Mouse (Mus musculus) embryonic facial prominence, embryonic 15.5 days (tissue): ENCODE results near the gene Cd37. TPM values are rescaled to one million over a fixed set of nuclear protein-coding genes. Genes with fewer than 3 reads are reported as not detected.
A peak's percentile ranks its signal among the peaks of the same experiment; 100 is the strongest.

Experiments used
- ATAC-seq: fragments of 200-750 bp; cut with Nextera tagmentation; 2 replicates; pipeline ENCODE4 v1.8.0; 2017; ENCODE audit warnings: low read depth, moderate TSS enrichment; ENCODE audit not compliant: insufficient number of reproducible peaks, low FRiP score, low TSS enrichment
- H3K27ac ChIP-seq: fragments of 300-500 bp; sonication (generic); replicated peaks from 2 replicates; pipeline ENCODE4 v1.5.1; 2015; ENCODE audit warnings: mild to moderate bottlenecking, inconsistent platforms
- H3K27me3 ChIP-seq: fragments of 300-500 bp; sonication (generic); 2 replicates; pipeline ENCODE4 v1.6.1; 2015; ENCODE audit warnings: inconsistent platforms
- H3K36me3 ChIP-seq: fragments of 300-500 bp; sonication (generic); 2 replicates; pipeline ENCODE4 v1.6.1; 2015; ENCODE audit warnings: mild to moderate bottlenecking, inconsistent platforms
- H3K4me1 ChIP-seq: fragments of 300-500 bp; sonication (generic); 2 replicates; pipeline ENCODE4 v1.6.1; 2015; ENCODE audit warnings: inconsistent platforms
- H3K4me2 ChIP-seq: fragments of 300-500 bp; sonication (generic); replicated peaks from 2 replicates; pipeline ENCODE4 v1.6.1; 2015; ENCODE audit warnings: mild to moderate bottlenecking, inconsistent platforms
- H3K4me3 ChIP-seq: fragments of 300-500 bp; sonication (generic); replicated peaks from 2 replicates; pipeline ENCODE4 v1.5.1; 2015; ENCODE audit warnings: mild to moderate bottlenecking, inconsistent platforms
- H3K9ac ChIP-seq: fragments of 300-500 bp; sonication (generic); 2 replicates; pipeline ENCODE4 v1.6.1; 2015; ENCODE audit warnings: inconsistent platforms
- H3K9me3 ChIP-seq: fragments of 300-500 bp; sonication (generic); replicated peaks from 2 replicates; pipeline ENCODE4 v1.6.1; 2016; ENCODE audit warnings: inconsistent platforms
- WGBS: fragments of 180-500 bp; shearing (Covaris S2); methylation state at CpG from one replicate; pipeline ENCODE4 v1.1.7; 2015; 5-methylcytosine and 5-hydroxymethylcytosine counted together
- polyA plus RNA-seq: library from polyadenylated mRNA; unstranded; fragments of >200 nt; fragmentation: Nextera tagmentation; extraction: Ambion mirVana; gene quantifications from 2 replicates; pipeline ENCODE4 v1.2.1, GENCODE M21; 2015

The Cd37 gene
- polyA plus RNA-seq, 1 experiment from 2014 or later, result 4.9 TPM

DNA sequence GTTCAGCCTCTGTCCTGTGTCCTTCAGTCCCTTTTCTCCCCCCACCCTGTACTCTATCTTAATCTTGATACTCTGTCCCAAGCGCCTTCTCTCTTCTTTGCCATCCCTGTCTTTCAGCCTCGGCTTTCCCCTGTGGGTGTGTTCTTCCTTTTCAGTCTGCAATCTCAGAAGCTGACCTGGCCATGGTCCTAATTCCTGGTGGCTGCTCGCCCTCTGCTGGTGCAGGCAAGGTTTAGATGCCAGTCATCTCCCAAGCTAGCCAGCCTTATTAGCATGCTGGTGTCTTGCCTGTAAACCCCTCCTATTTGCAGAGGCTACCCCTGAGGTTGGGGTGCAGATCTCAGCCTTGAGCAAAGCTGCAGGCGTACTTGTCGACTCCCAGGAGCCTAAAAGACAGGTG lies 40.5 kb downstream of the Cd37 start:
- Histone ChIP-seq H3K9me3 (no peaks in the 10 kb centered on the region), H3K36me3 (no peaks in the 10 kb centered on the region), H3K9ac (no peak overlapping the region), H3K27me3 (peaks cover 4% of the 10 kb centered on the region), H3K4me1 (0 out of 2 replicates have a peak, but pooled peaks cover 10% of the 10 kb centered on the region), H3K27ac (no peak overlapping the region), H3K4me3 (no peak overlapping the region), H3K4me2 (no peak overlapping the region)
- WGBS, result 10% methylated on average over 5 of the region's 5 CpGs
- ATAC-seq, result no peak

DNA sequence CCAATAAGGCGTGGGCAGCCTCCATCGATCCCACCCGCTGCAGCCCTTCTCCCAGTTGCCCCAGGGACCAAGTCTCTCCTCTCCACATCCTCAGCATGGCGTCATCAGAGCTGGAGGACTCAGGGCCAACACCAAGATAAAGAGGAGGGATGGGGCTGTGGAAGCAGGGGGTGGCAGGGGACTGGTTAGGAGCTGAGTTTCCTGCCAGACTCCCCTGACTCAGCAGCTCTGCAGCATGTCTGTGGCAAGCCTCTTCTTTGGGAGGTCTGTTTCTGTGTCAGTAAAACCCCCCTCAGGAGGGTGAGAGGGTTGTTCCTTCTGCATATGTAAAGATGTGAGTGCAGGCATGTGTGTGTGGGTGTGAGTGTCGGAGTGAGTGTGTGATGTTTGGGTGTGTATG lies 41.9 kb downstream of the Cd37 start:
- Histone ChIP-seq H3K9ac (no peak overlapping the region), H3K27ac (no peak overlapping the region), H3K36me3 (no peaks in the 10 kb centered on the region), H3K4me1 (peaks cover 12% of the 10 kb centered on the region; the same call in 1 of the 2 replicates), H3K27me3 (no peaks in the 10 kb centered on the region; the same call in 1 of the 2 replicates), H3K4me3 (no peak overlapping the region), H3K9me3 (no peaks in the 10 kb centered on the region), H3K4me2 (no peak overlapping the region)
- WGBS, result 59% methylated on average over 5 of the region's 5 CpGs
- no peak for ATAC-seq

DNA sequence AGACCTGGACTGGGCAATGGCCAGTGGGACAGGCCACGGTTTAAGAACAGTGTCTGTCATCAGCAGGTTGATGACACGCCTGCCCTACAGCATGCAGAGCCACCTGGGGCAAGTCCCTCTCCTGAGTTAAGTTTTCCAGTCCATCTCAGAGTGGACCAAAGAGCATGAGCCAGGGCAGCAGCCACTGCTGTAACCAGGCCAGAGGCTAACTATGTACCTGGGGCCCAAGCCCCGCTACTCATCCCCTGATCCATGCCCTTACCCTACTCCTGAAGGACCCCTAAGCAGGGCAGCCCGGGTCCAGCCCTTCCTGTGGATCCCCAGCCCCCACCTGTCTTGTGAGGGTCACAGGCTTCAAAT lies 42.8 kb downstream of the Cd37 start:
- Histone ChIP-seq H3K9me3 (no peaks in the 10 kb centered on the region), H3K27ac (no peak overlapping the region), H3K4me1 (peaks cover 18% of the 10 kb centered on the region), H3K27me3 (peaks cover under 1% of the 10 kb centered on the region; the same call in 1 of the 2 replicates), H3K9ac (0 out of 2 replicates have a peak overlapping the region, but pooled peaks have one; percentile 21), H3K36me3 (no peaks in the 10 kb centered on the region), H3K4me3 (no peak overlapping the region), H3K4me2 (no peak overlapping the region)
- no peak for ATAC-seq
- WGBS, result 77% methylated on average over 4 of the region's 4 CpGs

DNA sequence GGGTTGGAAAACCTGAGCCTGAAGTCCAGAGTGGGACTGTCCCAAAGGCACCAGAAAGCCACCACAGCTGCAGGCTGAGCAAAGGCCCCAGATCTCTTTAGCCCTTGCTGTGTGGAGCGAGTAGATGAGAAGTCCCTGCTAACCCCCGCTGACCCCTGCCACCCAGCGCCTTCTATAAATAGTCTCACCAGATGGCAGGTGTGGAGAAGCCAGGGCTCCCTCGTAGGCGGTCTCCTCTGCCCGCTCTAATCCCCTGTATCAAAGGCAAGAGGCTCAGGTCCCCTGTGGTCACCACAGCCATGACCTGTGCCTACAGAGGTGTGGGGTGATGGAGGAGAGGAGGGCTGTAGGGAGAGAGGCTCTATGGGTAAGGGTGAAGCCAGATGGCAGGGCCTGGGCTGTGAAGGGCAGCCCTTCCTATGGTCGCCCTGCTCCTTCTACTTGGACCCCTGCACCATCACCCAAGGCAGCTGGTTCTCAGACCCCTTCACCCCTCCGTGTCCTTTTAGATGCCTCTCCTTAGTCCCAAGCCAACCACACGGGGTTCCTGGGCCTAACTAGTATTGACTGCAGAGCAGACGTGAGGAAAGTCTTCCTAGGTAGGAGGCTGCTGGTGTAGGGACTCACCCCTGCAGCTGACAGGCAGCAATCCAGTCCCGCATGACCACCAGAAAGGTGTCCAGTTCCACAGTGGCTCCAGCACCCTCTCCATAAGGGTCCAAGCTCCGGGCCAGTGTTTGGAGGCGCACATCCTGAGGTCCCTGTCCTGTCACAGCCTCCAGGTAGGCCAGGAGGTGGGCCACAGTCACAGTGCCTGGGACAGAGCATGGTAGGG lies 43.4 kb downstream of the Cd37 start:
- Histone ChIP-seq H3K4me3 (no peak overlapping the region), H3K4me2 (no peak overlapping the region), H3K9me3 (no peaks in the 10 kb centered on the region), H3K36me3 (no peaks in the 10 kb centered on the region), H3K27ac (no peak overlapping the region), H3K9ac (0 out of 2 replicates have a peak overlapping the region, but pooled peaks have one; percentile 21), H3K4me1 (peaks cover 18% of the 10 kb centered on the region), H3K27me3 (peaks cover 5% of the 10 kb centered on the region; the same call in 1 of the 2 replicates)
- WGBS, result 60% methylated on average over 13 of the region's 13 CpGs
- ATAC-seq, result no peak

DNA sequence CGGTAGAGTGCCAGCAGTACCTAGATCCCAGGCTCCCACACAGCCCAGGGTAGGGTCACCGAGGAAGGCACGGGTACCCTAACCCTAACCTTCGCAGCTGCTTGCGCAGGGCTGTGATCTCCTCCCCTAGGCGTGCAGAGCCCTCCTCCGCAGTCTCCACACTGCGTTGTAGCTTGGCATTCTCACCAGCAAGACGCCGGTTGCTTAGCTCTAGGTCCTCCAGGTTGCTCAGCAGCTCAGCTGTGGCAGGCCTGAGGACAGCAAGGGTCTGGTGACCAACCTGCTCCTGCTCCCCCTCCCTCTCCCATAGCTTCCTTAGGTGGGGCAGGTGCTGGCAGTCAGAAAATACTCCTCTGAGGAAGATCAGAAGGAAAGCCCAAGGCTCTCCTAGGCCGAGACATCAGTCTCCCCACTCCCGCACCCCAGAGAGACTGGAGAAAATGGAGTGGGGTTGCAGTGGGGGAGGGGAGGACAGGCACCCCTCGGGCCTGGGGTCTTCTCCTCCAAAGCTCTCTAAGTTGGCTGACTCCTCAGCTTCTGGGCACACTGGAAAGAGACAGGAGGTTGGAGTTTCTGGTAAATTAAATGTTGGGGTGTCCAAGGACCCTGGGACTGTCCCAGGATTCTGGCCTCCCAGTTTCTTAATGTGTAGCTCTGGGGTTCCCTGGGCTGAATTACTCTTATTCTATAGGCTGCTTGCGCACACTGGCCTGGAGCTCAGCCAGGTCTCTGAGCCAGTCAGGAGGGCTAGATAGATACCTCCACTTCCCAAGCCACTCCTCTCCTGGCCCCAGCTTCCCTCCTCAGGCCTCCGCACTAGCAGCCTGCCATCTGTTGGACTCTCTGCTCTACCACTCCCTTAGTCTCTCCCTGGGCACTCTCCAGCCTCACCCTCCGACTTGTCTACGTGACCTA lies 44.8 kb downstream of the Cd37 start:
- Histone ChIP-seq H3K9me3 (no peaks in the 10 kb centered on the region), H3K9ac (no peak overlapping the region), H3K27me3 (peaks cover 14% of the 10 kb centered on the region), H3K4me3 (no peak overlapping the region), H3K4me2 (no peak overlapping the region), H3K4me1 (peaks cover 18% of the 10 kb centered on the region), H3K27ac (no peak overlapping the region), H3K36me3 (no peaks in the 10 kb centered on the region)
- WGBS, result 66% methylated on average over 17 of the region's 17 CpGs
- no peak for ATAC-seq

DNA sequence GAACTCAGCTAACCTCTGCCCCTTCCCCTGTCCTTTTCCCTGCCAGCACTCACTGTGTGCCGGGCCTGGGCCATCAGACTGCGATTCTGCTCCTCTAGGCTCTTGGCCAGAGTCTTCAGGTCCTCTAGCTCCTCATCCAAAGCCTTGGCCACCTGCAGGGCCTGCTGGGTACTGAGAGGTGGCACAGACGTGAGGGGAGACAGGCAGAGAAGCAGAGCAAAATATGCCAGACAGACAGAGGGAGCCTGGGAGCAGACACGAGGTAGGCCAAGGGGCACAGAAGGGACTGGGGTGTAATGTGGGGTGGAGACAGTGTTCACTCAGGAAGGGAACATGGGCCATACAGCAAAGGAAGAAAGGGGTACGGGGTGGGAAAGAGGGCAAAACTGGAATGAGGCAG lies 45.5 kb downstream of the Cd37 start:
- no peak for ATAC-seq
- no peaks in the 10 kb centered on the region for H3K36me3 ChIP-seq

DNA sequence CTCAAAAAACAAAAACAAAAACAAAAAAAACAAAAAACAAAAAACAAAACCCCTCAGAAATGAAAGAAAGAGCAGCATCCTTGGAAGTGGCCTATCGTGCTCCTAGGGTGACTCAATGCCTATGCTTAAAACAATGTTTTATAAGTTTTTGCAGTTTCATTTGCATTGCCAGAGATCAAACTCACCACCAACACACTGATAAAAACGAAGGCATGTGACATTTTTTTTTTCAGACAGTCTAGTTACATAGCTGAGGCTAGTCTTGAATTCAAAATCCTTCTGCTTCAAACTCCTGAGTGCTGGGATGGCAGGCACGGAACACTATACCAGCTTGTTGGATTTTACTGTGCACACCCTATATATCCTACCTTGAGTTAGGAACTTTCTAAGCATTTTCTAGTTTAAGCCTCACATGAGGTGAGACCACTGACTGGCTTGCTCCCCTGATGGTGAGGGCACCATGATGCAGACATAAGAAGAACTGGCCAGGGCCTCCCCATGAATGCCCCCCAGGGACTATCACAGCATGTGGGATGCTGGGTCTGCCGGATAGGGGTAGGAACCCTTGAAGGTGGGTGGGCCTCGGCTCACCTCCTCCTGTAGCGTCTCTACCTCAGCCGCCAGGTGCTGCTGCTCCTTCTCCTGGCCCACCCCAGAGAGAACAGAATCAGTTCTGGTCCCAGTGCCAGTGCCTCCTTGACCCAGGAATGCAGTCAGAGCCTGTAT lies 46.2 kb downstream of the Cd37 start:
- H3K36me3 ChIP-seq, result no peaks in the 10 kb centered on the region
- H3K27ac ChIP-seq, result no peak overlapping the region
- no peaks in the 10 kb centered on the region for H3K9me3 ChIP-seq
- no peak overlapping the region for H3K4me3 ChIP-seq
- H3K9ac ChIP-seq, result no peak overlapping the region
- 76% methylated on average over 7 of the region's 7 CpGs for WGBS
- no peak for ATAC-seq
- peaks cover 9% of the 10 kb centered on the region for H3K4me1 ChIP-seq
- peaks cover 26% of the 10 kb centered on the region for H3K27me3 ChIP-seq
- no peak overlapping the region for H3K4me2 ChIP-seq

More for the DNA sequence above, 45.5 kb downstream of the Cd37 start:
- peaks cover 21% of the 10 kb centered on the region for H3K27me3 ChIP-seq
- no peaks in the 10 kb centered on the region for H3K9me3 ChIP-seq
- no peak overlapping the region for H3K4me2 ChIP-seq
- WGBS, result 67% methylated on average over 5 of the region's 5 CpGs
- H3K4me1 ChIP-seq, result peaks cover 15% of the 10 kb centered on the region
- H3K4me3 ChIP-seq, result no peak overlapping the region
- no peak overlapping the region for H3K27ac ChIP-seq
- no peak overlapping the region for H3K9ac ChIP-seq

DNA sequence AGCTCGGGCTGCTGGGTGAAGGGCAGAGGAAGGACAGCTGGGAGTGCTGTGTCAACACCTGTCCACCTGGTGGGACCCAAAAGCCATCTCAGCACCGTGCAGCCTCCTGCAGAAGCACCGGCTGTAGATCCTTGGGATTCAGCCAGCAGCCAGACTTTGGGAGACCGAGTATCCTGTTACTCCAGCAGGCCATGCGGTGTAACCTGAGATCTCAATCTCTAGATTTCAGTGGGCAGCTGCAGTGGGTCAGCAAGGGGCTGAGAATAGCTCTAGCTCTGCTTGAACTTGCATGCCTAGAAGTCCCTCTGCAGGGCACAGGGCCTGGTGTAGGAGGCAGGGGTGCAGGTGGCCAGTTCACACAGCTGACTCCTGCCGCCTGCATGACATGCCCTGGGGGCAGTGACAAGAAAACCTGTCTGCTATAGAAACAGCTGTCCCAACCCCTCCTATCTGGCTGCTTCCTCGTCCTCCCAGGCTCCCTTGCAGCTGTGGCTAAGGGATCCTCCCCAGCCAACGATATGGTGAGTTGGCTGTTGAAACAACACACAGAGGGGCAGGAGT lies 47.0 kb downstream of the Cd37 start:
- H3K9me3 ChIP-seq, result no peaks in the 10 kb centered on the region
- no peak overlapping the region for H3K4me2 ChIP-seq
- peaks cover 8% of the 10 kb centered on the region for H3K4me1 ChIP-seq
- WGBS, result 4% methylated on average over 8 of the region's 8 CpGs
- H3K4me3 ChIP-seq, result no peak overlapping the region
- peak; percentile 81 for ATAC-seq
- H3K27me3 ChIP-seq, result peaks cover 30% of the 10 kb centered on the region
- no peak overlapping the region for H3K9ac ChIP-seq
- H3K36me3 ChIP-seq, result no peaks in the 10 kb centered on the region
- no peak overlapping the region for H3K27ac ChIP-seq

DNA sequence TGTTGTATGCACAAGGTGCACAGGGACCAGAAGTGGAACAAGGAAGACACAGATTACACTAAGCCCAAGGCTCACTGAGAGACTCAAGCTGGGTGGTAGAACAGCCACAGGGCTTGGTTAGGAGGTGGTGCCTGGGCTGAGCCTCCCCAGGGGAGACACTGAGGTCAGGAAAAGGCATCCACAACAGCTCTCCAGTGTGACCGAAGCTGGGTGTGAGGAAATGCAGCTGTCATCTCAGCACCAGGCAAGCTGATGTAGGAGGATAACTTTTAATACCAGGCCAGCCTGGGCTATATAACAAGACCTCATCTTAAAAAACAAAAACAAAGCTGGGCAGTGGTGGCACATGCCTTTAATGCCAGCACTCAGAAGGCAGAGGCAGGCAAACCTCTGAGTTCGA lies 47.8 kb downstream of the Cd37 start:
- Histone ChIP-seq H3K9ac (no peak overlapping the region), H3K9me3 (no peaks in the 10 kb centered on the region), H3K4me1 (peaks cover 8% of the 10 kb centered on the region), H3K4me2 (no peak overlapping the region), H3K27ac (no peak overlapping the region), H3K27me3 (peaks cover 37% of the 10 kb centered on the region), H3K36me3 (no peaks in the 10 kb centered on the region), H3K4me3 (no peak overlapping the region)
- ATAC-seq, result no peak
- 58% methylated on average over 2 of the region's 2 CpGs for WGBS

DNA sequence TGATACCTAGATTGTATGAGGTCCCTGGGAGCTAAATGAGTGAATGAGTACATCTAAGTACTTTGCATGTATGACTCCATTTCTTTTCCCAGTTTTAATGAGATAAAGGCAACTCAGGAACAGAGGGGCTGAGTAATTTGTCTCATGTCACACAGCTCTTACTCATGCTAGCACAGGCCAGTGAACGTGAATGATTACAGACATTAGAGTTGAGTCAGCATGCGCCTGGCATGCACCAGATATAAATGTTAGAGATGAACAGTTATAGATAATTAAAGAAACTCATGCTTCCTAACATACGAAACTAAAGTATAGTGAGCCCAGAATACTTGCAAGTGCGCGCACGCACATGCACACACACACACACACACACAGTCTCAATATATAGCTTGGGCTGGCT lies 48.7 kb downstream of the Cd37 start:
- H3K4me2 ChIP-seq, result no peak overlapping the region
- no peak overlapping the region for H3K4me3 ChIP-seq
- no peak overlapping the region for H3K9ac ChIP-seq
- no peaks in the 10 kb centered on the region for H3K9me3 ChIP-seq
- peaks cover 47% of the 10 kb centered on the region for H3K27me3 ChIP-seq
- H3K27ac ChIP-seq, result no peak overlapping the region
- H3K36me3 ChIP-seq, result no peaks in the 10 kb centered on the region
- ATAC-seq, result no peak
- WGBS, result 84% methylated on average over 6 of the region's 6 CpGs
- H3K4me1 ChIP-seq, result peaks cover 8% of the 10 kb centered on the region
